Mouse (Mus musculus): ENCODE measurements around the gene Thada. TPM values are rescaled to one million over a fixed set of nuclear protein-coding genes. Genes with fewer than 3 reads are reported as not detected.

The Thada gene
- polyA plus RNA-seq, 1 experiment from 2014 or later = 8.1 TPM

DNA sequence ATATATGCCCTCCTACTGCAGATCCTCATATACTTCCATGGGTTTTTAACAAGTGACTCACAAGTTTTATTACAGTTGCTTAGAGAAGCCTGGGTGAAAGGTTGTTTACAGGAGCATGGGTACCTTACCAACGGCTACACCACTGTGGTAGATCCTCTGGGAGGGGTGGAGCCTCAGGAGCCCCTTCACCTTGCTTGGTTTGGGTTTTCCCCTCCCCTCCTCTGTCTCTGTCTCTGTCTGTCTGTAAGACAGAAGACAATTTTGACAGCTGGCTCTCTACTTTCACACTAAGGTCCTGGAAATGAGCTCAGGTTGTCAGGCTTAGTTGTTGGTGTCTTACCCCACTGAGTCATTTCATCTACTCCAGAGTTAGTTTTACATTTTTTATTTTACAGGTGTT lies 130.0 kb downstream of the Thada start:
- no peak for ATAC-seq (ENCODE audit: insufficient number of reproducible peaks, insufficient read depth, low FRiP score, low read depth)
- Histone ChIP-seq H3K9ac (ENCODE audit: low read length) (no peak overlapping the region), H3K4me2 (ENCODE audit: low read length) (no peak overlapping the region), H3K27ac (replicated peaks in 1 of 2; ENCODE audit: control insufficient read depth in 1 of 2, insufficient read depth in 1 of 2, low read depth in 2 of 2, low read length in 2 of 2) (no peak overlapping the region), H3K4me1 (ENCODE audit: control insufficient read depth in 2 of 2, insufficient read depth in 2 of 2, low read length in 2 of 2) (no peaks in the 10 kb centered on the region), H3K36me3 (ENCODE audit: control insufficient read depth, insufficient read depth, low read length) (peaks cover 26% of the 10 kb centered on the region; the same call in 1 of the 2 replicates), H3K27me3 (ENCODE audit: control insufficient read depth, insufficient read depth, low read length) (no peaks in the 10 kb centered on the region), H3K9me3 (ENCODE audit: control insufficient read depth, low read length) (no peaks in the 10 kb centered on the region), H3K4me3 (ENCODE audit: control insufficient read depth in 1 of 2, insufficient read depth in 1 of 2, low read depth in 1 of 2, low read length in 2 of 2) (no peak overlapping the region)
- WGBS = 57% methylated on average over 1 of the region's 1 CpGs

DNA sequence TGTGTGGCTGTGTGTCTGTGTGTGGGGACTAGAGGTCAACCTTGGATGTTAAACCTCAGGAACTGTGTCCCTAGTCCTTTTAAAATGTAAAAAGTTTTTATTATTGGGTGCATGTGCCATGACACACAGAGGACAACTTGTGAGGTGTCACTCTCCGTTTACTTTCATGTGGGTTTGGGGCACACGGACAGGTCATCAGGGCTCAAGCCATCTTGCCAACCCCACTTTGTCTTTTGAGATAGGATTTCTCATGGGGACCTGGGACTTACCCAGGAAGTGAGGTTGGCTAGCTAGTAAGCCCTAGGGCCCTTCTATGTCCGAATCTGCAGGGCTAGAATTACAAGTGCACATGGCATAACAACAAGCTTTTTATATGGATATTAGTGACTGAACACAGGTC lies 130.9 kb downstream of the Thada start:
- Histone ChIP-seq H3K4me2 (ENCODE audit: low read length) (no peak overlapping the region), H3K27ac (replicated peaks in 1 of 2; ENCODE audit: control insufficient read depth in 1 of 2, insufficient read depth in 1 of 2, low read depth in 2 of 2, low read length in 2 of 2) (no peak overlapping the region), H3K27me3 (ENCODE audit: control insufficient read depth, insufficient read depth, low read length) (no peaks in the 10 kb centered on the region), H3K9me3 (ENCODE audit: control insufficient read depth, low read length) (no peaks in the 10 kb centered on the region), H3K4me3 (ENCODE audit: control insufficient read depth in 1 of 2, insufficient read depth in 1 of 2, low read depth in 1 of 2, low read length in 2 of 2) (no peak overlapping the region), H3K9ac (ENCODE audit: low read length) (no peak overlapping the region), H3K4me1 (ENCODE audit: control insufficient read depth in 2 of 2, insufficient read depth in 2 of 2, low read length in 2 of 2) (no peaks in the 10 kb centered on the region), H3K36me3 (ENCODE audit: control insufficient read depth, insufficient read depth, low read length) (peaks cover 29% of the 10 kb centered on the region; the same call in 1 of the 2 replicates)
- 80% methylated on average over 3 of the region's 3 CpGs for WGBS
- no peak for ATAC-seq (ENCODE audit: insufficient number of reproducible peaks, insufficient read depth, low FRiP score, low read depth)

DNA sequence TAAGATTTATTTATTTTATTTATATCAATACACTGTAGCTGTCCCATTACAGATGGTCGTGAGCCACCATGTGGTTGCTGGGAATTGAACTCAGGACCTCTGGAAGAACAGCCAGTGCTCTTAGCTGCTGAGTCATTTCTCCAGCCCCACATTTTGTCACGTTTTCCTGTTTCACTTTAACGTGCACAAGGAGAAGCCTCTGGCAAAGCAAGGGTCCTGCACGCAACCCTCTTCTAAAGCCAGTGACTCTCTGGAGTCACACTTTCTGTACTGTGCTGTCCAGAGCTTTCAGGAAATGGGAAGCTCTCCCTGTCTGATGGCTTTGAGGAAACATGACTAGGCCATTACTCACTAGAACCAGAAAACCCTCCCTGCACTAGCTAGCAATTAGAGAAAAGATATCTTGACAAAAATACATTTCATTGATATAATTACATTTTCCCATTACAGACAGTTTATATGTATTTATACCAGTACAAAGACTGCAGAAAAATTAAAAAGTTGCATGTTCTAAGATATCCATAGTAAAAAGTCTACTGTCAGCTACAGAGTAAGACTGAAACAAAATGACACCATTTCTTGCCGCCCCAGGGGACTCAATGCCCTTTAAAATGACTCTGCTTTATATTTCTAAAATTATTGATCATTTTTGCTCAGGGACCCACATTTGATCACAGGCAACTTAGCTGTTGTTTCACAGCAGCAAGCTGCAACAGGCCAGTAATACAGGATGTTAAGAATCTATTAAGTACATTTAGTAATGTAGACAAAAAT lies 131.6 kb downstream of the Thada start:
- no peak for ATAC-seq (ENCODE audit: insufficient number of reproducible peaks, insufficient read depth, low FRiP score, low read depth)
- Histone ChIP-seq H3K4me2 (ENCODE audit: low read length) (no peak overlapping the region), H3K9ac (ENCODE audit: low read length) (no peak overlapping the region), H3K4me3 (ENCODE audit: control insufficient read depth in 1 of 2, insufficient read depth in 1 of 2, low read depth in 1 of 2, low read length in 2 of 2) (no peak overlapping the region), H3K4me1 (ENCODE audit: control insufficient read depth in 2 of 2, insufficient read depth in 2 of 2, low read length in 2 of 2) (no peaks in the 10 kb centered on the region), H3K27ac (replicated peaks in 1 of 2; ENCODE audit: control insufficient read depth in 1 of 2, insufficient read depth in 1 of 2, low read depth in 2 of 2, low read length in 2 of 2) (no peak overlapping the region), H3K27me3 (ENCODE audit: control insufficient read depth, insufficient read depth, low read length) (no peaks in the 10 kb centered on the region), H3K9me3 (ENCODE audit: control insufficient read depth, low read length) (no peaks in the 10 kb centered on the region), H3K36me3 (ENCODE audit: control insufficient read depth, insufficient read depth, low read length) (peaks cover 29% of the 10 kb centered on the region; the same call in 1 of the 2 replicates)
- 66% methylated on average over 5 of the region's 5 CpGs for WGBS

DNA sequence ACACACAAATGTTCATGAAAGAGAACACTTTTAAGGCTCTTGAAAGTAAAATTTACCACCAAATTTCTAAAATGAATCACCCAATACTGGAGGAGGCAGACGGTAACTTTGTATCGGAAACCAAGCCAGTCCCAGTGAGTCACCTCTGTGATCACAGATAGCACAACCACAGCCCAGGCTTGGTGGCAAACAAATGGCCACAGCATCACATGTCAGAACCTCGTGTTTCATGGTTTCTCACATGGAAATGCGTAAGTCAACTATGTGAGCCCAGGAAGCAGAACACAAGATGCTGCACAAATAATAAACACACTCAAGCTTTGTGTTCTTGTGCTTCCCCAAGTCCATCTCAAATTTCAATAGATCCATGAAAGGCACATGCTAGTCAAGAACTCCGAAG lies 133.1 kb downstream of the Thada start:
- WGBS = 84% methylated on average over 5 of the region's 5 CpGs
- Histone ChIP-seq H3K36me3 (ENCODE audit: control insufficient read depth, insufficient read depth, low read length) (peaks cover 29% of the 10 kb centered on the region; the same call in 1 of the 2 replicates), H3K4me1 (ENCODE audit: control insufficient read depth in 2 of 2, insufficient read depth in 2 of 2, low read length in 2 of 2) (no peaks in the 10 kb centered on the region), H3K27me3 (ENCODE audit: control insufficient read depth, insufficient read depth, low read length) (no peaks in the 10 kb centered on the region), H3K9me3 (ENCODE audit: control insufficient read depth, low read length) (no peaks in the 10 kb centered on the region), H3K27ac (replicated peaks in 1 of 2; ENCODE audit: control insufficient read depth in 1 of 2, insufficient read depth in 1 of 2, low read depth in 2 of 2, low read length in 2 of 2) (no peak overlapping the region), H3K4me2 (ENCODE audit: low read length) (no peak overlapping the region), H3K4me3 (ENCODE audit: control insufficient read depth in 1 of 2, insufficient read depth in 1 of 2, low read depth in 1 of 2, low read length in 2 of 2) (no peak overlapping the region), H3K9ac (ENCODE audit: low read length) (no peak overlapping the region)
- no peak for ATAC-seq (ENCODE audit: insufficient number of reproducible peaks, insufficient read depth, low FRiP score, low read depth)

DNA sequence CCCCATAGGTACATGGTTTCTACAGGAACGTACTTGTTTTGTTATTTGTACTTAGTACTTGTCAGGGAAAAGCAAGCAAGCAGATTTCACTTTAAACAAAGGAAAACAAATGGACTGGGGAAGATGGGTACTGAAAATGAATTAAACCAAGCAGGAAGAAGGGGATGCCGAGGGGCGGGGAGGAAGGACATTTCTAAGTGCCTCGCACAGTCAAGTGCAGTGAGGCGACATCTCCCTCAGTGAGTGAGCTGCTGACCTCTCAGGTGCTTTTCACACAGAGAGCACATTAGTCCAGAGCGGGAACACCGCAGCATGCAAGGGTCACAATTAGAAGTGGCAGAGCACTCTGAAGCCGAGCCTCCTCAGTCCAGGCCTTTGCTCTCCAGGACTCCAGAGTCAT lies 135.0 kb downstream of the Thada start:
- Histone ChIP-seq H3K27me3 (ENCODE audit: control insufficient read depth, insufficient read depth, low read length) (no peaks in the 10 kb centered on the region), H3K36me3 (ENCODE audit: control insufficient read depth, insufficient read depth, low read length) (peaks cover 21% of the 10 kb centered on the region; the same call in 1 of the 2 replicates), H3K27ac (replicated peaks in 1 of 2; ENCODE audit: control insufficient read depth in 1 of 2, insufficient read depth in 1 of 2, low read depth in 2 of 2, low read length in 2 of 2) (no peak overlapping the region), H3K4me3 (ENCODE audit: control insufficient read depth in 1 of 2, insufficient read depth in 1 of 2, low read depth in 1 of 2, low read length in 2 of 2) (no peak overlapping the region), H3K9ac (ENCODE audit: low read length) (no peak overlapping the region), H3K4me1 (ENCODE audit: control insufficient read depth in 2 of 2, insufficient read depth in 2 of 2, low read length in 2 of 2) (no peaks in the 10 kb centered on the region), H3K4me2 (ENCODE audit: low read length) (no peak overlapping the region), H3K9me3 (ENCODE audit: control insufficient read depth, low read length) (no peaks in the 10 kb centered on the region)
- 77% methylated on average over 8 of the region's 8 CpGs for WGBS
- ATAC-seq (ENCODE audit: insufficient number of reproducible peaks, insufficient read depth, low FRiP score, low read depth) = no peak

DNA sequence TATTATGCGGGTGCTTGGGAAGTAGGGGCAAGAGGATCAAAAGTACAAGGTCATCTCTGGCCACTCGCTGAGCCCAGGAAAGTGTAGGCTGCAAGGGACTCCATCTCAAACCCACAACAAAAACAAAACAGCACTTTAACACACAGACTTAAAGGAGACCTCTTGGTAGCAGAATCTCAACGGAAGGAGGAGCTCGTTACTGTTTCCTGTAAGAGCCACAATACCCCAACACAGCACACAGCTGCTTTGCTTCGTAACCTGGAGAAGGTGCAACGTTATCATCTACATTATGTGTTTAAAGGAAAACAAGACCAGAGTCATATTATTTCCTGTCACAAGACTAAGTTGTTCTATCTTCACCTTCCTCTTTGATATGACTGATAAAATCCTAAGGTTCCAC lies 135.5 kb downstream of the Thada start:
- ATAC-seq (ENCODE audit: insufficient number of reproducible peaks, insufficient read depth, low FRiP score, low read depth) = no peak
- WGBS = 75% methylated on average over 6 of the region's 6 CpGs
- H3K4me2 ChIP-seq (ENCODE audit: low read length) = no peak overlapping the region

GRCm38 (mm10) chr17:84329906-84330470 lies 136.0 kb downstream of the Thada start:
- Histone ChIP-seq H3K4me1 (ENCODE audit: control insufficient read depth in 2 of 2, insufficient read depth in 2 of 2, low read length in 2 of 2) (no peaks in the 10 kb centered on the region), H3K4me2 (ENCODE audit: low read length) (no peak overlapping the region), H3K9me3 (ENCODE audit: control insufficient read depth, low read length) (no peaks in the 10 kb centered on the region), H3K9ac (ENCODE audit: low read length) (no peak overlapping the region), H3K4me3 (ENCODE audit: control insufficient read depth in 1 of 2, insufficient read depth in 1 of 2, low read depth in 1 of 2, low read length in 2 of 2) (no peak overlapping the region), H3K36me3 (ENCODE audit: control insufficient read depth, insufficient read depth, low read length) (peaks cover 14% of the 10 kb centered on the region; the same call in 1 of the 2 replicates), H3K27ac (replicated peaks in 1 of 2; ENCODE audit: control insufficient read depth in 1 of 2, insufficient read depth in 1 of 2, low read depth in 2 of 2, low read length in 2 of 2) (no peak overlapping the region), H3K27me3 (ENCODE audit: control insufficient read depth, insufficient read depth, low read length) (no peaks in the 10 kb centered on the region)
- no peak for ATAC-seq (ENCODE audit: insufficient number of reproducible peaks, insufficient read depth, low FRiP score, low read depth)
- WGBS = 76% methylated on average over 4 of the region's 4 CpGs

More for the DNA sequence above, 135.5 kb downstream of the Thada start:
- no peak overlapping the region for H3K9ac ChIP-seq (ENCODE audit: low read length)
- no peaks in the 10 kb centered on the region for H3K4me1 ChIP-seq (ENCODE audit: control insufficient read depth in 2 of 2, insufficient read depth in 2 of 2, low read length in 2 of 2)
- peaks cover 16% of the 10 kb centered on the region; the same call in 1 of the 2 replicates for H3K36me3 ChIP-seq (ENCODE audit: control insufficient read depth, insufficient read depth, low read length)
- H3K4me3 ChIP-seq (ENCODE audit: control insufficient read depth in 1 of 2, insufficient read depth in 1 of 2, low read depth in 1 of 2, low read length in 2 of 2) = no peak overlapping the region
- H3K27me3 ChIP-seq (ENCODE audit: control insufficient read depth, insufficient read depth, low read length) = no peaks in the 10 kb centered on the region
- no peak overlapping the region for H3K27ac ChIP-seq (replicated peaks in 1 of 2; ENCODE audit: control insufficient read depth in 1 of 2, insufficient read depth in 1 of 2, low read depth in 2 of 2, low read length in 2 of 2)
- no peaks in the 10 kb centered on the region for H3K9me3 ChIP-seq (ENCODE audit: control insufficient read depth, low read length)

Data from heart, embryonic 14.5 days (tissue).